Mouse (Mus musculus): ENCODE measurements around the gene Vnn3. TPM values are rescaled to one million over a fixed set of nuclear protein-coding genes. Genes with fewer than 3 reads are reported as not detected.

The Vnn3 gene
- total RNA-seq (2014; rRNA removed) (86.2 and 110 TPM in 2 replicates), polyA plus RNA-seq (2012; rRNA removed) (54.9 and 58.7 TPM in 2 replicates)

DNA sequence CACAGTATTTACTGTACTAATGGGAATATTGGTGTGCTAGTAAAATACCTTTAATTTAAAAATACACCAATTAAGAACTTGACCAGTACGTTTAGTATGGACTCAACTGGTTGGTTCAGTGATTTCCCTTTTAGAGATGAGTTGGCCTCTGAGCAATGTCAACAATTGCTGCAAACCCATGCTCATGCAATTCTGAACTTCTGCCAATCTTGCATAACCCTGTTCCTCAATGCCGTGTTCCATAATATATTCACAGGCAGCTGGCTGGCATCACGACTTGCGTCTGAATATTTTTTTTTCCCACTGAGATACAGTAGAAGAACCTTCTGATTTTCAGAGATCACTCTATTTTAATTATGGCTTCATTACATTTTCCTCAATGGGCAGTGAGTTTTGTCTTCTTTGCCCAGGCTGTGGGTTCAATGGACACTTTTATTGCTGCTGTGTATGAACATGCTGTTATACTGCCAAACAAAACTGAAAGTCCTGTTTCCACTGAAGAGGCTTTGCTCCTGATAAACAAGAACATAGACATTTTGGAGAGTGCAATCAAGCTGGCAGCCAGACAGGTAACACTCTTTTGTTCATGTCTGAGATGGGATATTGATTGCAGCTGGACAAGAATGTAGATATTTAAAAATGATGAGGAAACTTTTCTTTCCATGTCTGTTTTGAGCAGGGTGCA lies at the start of gene Vnn3:
Gene Vnn3, plus strand, starts transcription at position 235 of the 685 bp plus-strand sequence.
- WGBS: 19% methylated on average over 4 of the region's 4 CpGs
- TF ChIP-seq CTCF (IDR thresholded peaks at IDR 0.05; ENCODE audit: low read depth, low read length) (no peak), POLR2A (IDR thresholded peaks at IDR 0.05; ENCODE audit: extremely low read depth, insufficient read depth, low read length) (no peak)
- H3K4me3 ChIP-seq (ENCODE audit: insufficient read depth, low read depth, low read length): peak within 1 kb of the TSS; percentile 60
- H3K4me1 ChIP-seq (ENCODE audit: control insufficient read depth, insufficient read depth, low read length): peaks cover 12% of the 10 kb centered on the region
- H3K36me3 ChIP-seq (ENCODE audit: control insufficient read depth, insufficient read depth, low read length): no peaks in the 10 kb centered on the region
- H3K9ac ChIP-seq (ENCODE audit: low read depth, low read length): peak within 1 kb of the TSS; percentile 58
- H3K27me3 ChIP-seq (ENCODE audit: control insufficient read depth, insufficient read depth, low read length): no peaks in the 10 kb centered on the region
- no peaks in the 10 kb centered on the region; the same call in 1 of the 2 replicates for H3K79me2 ChIP-seq (ENCODE audit: control insufficient read depth, insufficient read depth, low read length)
- H3K27ac ChIP-seq (replicated peaks; ENCODE audit: insufficient read depth, low read depth, low read length): peak within 1 kb of the TSS; percentile 78
- DNase-seq (ENCODE audit: extremely low read depth, low read depth, low spot score): peak; percentile 98

DNA sequence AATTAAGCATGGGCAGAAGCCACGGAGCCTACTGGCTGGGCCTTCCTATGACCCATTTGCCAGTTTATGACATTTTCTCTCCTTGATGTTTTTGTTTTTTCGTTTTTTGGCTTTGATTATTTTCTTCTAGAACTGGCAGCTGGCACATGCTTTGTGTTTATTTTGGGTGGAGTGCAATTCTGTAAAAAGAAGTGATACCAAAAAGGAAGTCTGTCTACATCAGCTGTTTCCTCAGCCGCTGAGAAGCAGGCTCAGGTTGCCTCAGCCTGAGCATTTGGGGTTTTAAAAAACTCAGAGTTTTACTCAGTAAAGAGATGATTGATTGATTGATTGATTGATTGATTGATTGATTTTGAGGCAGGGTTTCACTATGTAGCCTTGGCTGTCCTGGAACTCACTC lies 48.4 kb upstream of the Vnn3 start:
- H3K4me1 ChIP-seq (ENCODE audit: control insufficient read depth, insufficient read depth, low read length): peaks cover 7% of the 10 kb centered on the region
- no peak for TF ChIP-seq POLR2A (IDR thresholded peaks at IDR 0.05; ENCODE audit: extremely low read depth, insufficient read depth, low read length)
- TF ChIP-seq CTCF (IDR thresholded peaks at IDR 0.05; ENCODE audit: low read depth, low read length): no peak
- H3K36me3 ChIP-seq (ENCODE audit: control insufficient read depth, insufficient read depth, low read length): peaks cover 23% of the 10 kb centered on the region
- DNase-seq (ENCODE audit: extremely low read depth, low read depth, low spot score): no peak
- no peaks in the 10 kb centered on the region for H3K79me2 ChIP-seq (ENCODE audit: control insufficient read depth, insufficient read depth, low read length)
- no peak overlapping the region for H3K27ac ChIP-seq (replicated peaks; ENCODE audit: insufficient read depth, low read depth, low read length)
- no peak overlapping the region for H3K9ac ChIP-seq (ENCODE audit: low read depth, low read length)
- H3K4me3 ChIP-seq (ENCODE audit: insufficient read depth, low read depth, low read length): no peak overlapping the region
- H3K27me3 ChIP-seq (ENCODE audit: control insufficient read depth, insufficient read depth, low read length): no peaks in the 10 kb centered on the region
- WGBS: 18% methylated on average over 3 of the region's 3 CpGs

DNA sequence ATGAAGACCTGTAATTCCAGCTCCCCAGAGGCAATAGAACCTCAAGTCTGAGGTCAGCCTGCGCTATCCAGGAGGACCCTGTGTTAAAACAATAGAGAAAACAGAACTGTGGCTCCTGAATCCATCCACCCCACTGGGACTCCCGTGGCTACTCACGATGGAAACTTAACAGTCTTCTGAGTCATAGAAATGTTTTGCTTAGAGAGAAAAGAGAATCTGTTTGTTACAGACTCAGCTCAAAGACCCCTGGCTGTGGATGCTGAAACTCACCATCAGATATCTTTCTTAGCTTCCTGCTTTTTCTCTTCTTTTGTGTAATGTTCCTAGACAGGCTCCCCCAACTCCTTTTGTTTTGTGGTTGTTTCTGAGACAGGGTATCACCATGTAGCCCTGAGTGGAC lies 46.6 kb upstream of the Vnn3 start:
- no peak for DNase-seq (ENCODE audit: extremely low read depth, low read depth, low spot score)
- Histone ChIP-seq H3K79me2 (ENCODE audit: control insufficient read depth, insufficient read depth, low read length) (no peaks in the 10 kb centered on the region), H3K4me3 (ENCODE audit: insufficient read depth, low read depth, low read length) (no peak overlapping the region), H3K27me3 (ENCODE audit: control insufficient read depth, insufficient read depth, low read length) (no peaks in the 10 kb centered on the region), H3K27ac (replicated peaks; ENCODE audit: insufficient read depth, low read depth, low read length) (no peak overlapping the region), H3K4me1 (ENCODE audit: control insufficient read depth, insufficient read depth, low read length) (peaks cover 6% of the 10 kb centered on the region), H3K36me3 (ENCODE audit: control insufficient read depth, insufficient read depth, low read length) (peaks cover 23% of the 10 kb centered on the region), H3K9ac (ENCODE audit: low read depth, low read length) (no peak overlapping the region)
- TF ChIP-seq CTCF (IDR thresholded peaks at IDR 0.05; ENCODE audit: low read depth, low read length): no peak
- 89% methylated on average over 3 of the region's 3 CpGs for WGBS

DNA sequence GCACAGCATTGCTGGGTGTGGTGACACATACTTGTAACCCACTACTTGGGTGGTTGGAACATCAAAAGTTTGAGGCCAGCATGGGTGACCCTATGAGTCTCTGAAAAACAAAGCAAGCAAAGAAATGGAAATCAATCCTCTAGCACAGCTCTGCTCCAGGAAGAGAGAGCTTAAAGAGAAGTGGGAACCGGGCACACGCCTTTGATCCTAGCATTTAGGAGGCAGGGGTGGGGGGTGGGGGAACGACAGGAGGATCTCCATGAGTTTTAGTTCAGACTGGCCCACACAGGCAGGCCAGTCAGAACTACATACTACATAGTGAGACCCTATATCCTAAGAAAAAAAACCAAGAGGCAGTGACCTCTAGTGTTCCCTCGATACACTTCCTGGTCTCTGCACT lies 45.1 kb upstream of the Vnn3 start:
- no peaks in the 10 kb centered on the region for H3K79me2 ChIP-seq (ENCODE audit: control insufficient read depth, insufficient read depth, low read length)

DNA sequence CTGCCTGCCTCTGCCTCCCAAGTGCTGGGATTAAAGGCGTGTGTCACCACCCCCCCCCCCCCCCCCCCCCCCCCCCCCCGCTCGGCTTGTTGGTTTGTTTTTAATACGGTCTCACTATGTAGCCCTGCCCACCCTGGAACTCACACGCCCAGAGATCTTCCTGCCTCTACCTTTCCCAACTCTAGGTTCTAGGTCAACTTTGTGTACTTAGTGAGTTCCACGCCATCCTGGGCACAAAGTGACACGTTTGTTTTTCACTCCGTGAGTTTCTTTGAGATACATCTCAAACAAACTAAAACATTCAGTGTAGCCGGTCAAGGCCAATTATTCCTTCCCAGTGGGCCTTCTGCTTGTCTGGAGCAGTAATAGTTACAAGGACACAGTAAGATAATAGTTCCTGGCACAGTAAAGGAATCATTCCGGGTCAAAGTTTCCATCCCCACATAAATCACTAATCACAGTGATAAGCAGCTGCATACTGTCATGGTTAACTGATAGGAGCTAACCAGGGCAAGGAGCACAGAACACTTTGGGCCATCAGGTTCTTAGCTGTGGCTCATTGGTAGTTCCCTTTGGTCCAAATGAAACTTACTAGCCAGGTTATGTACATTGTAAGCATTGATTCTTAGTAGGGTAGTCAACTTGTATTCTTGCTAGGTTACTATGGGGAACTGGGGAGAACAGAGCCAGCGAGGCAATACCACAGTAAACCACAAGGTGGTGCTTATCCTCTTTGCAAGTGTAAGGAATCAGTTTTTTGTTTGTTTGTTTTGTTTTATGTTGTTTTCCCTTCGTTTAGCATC lies 39.4 kb upstream of the Vnn3 start:
- 17% methylated on average over 9 of the region's 12 CpGs for WGBS
- DNase-seq (ENCODE audit: extremely low read depth, low read depth, low spot score): peak; percentile 90
- Histone ChIP-seq H3K27ac (replicated peaks; ENCODE audit: insufficient read depth, low read depth, low read length) (peak overlapping the region; percentile 78), H3K4me1 (ENCODE audit: control insufficient read depth, insufficient read depth, low read length) (peaks cover 5% of the 10 kb centered on the region; the same call in 1 of the 2 replicates), H3K36me3 (ENCODE audit: control insufficient read depth, insufficient read depth, low read length) (peaks cover 3% of the 10 kb centered on the region; the same call in 1 of the 2 replicates), H3K27me3 (ENCODE audit: control insufficient read depth, insufficient read depth, low read length) (no peaks in the 10 kb centered on the region), H3K79me2 (ENCODE audit: control insufficient read depth, insufficient read depth, low read length) (no peaks in the 10 kb centered on the region), H3K4me3 (ENCODE audit: insufficient read depth, low read depth, low read length) (no peak overlapping the region), H3K9ac (ENCODE audit: low read depth, low read length) (peak overlapping the region; percentile 31; the same call in 1 of the 2 replicates)
- no peak for TF ChIP-seq POLR2A (IDR thresholded peaks at IDR 0.05; ENCODE audit: extremely low read depth, insufficient read depth, low read length)
- no peak; the same call in 1 of the 2 replicates for TF ChIP-seq CTCF (IDR thresholded peaks at IDR 0.05; ENCODE audit: low read depth, low read length)

More for the DNA sequence above, 45.1 kb upstream of the Vnn3 start:
- 79% methylated on average over 4 of the region's 4 CpGs for WGBS
- no peak for TF ChIP-seq CTCF (IDR thresholded peaks at IDR 0.05; ENCODE audit: low read depth, low read length)
- no peak for TF ChIP-seq POLR2A (IDR thresholded peaks at IDR 0.05; ENCODE audit: extremely low read depth, insufficient read depth, low read length)
- Histone ChIP-seq H3K4me3 (ENCODE audit: insufficient read depth, low read depth, low read length) (no peak overlapping the region), H3K9ac (ENCODE audit: low read depth, low read length) (no peak overlapping the region), H3K27me3 (ENCODE audit: control insufficient read depth, insufficient read depth, low read length) (no peaks in the 10 kb centered on the region), H3K4me1 (ENCODE audit: control insufficient read depth, insufficient read depth, low read length) (no peaks in the 10 kb centered on the region), H3K36me3 (ENCODE audit: control insufficient read depth, insufficient read depth, low read length) (peaks cover 23% of the 10 kb centered on the region), H3K27ac (replicated peaks; ENCODE audit: insufficient read depth, low read depth, low read length) (no peak overlapping the region)
- no peak for DNase-seq (ENCODE audit: extremely low read depth, low read depth, low spot score)

All from liver, adult 2 months (tissue).